Mouse (Mus musculus): ENCODE measurements around the gene Gna14.

Gene Gna14

DNA sequence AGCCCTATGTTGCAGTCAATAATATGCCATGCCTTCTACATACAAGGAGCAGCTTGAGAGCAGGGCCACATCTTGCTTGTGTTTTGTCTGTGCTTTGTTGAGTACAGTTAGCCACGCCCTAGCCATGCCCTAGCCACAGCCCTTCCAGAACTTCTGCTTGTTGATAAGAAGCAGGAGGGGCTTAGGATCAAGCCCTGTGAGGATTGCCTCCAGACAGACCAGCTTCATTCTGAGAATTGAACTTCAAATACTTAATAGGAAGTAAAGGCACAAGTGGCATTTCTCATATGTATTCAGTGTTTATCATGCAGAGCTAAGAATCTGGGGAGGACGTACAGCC lies 75.5 kb downstream of the Gna14 start:
- DNase-seq (ENCODE audit: low spot score): no peak

DNA sequence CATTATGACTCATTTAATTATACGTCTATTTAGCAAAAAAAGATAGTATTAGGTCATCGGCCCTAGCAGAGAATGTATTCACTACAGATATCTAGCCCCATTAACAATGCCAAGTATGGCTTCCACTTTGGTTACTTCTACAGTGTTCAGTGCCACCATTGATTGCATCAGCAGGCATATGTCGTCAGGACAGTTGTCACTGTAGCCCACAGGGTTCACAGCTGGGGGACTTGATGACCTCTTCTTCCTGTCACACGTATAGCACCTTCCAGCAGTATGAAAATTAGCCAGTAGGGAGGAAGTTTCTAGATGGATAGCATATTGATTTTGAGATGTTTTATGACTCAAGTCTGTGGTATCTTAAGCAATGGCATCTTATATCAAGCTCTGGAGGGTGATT lies 78.6 kb downstream of the Gna14 start:
- DNase-seq (ENCODE audit: low spot score): no peak

DNA sequence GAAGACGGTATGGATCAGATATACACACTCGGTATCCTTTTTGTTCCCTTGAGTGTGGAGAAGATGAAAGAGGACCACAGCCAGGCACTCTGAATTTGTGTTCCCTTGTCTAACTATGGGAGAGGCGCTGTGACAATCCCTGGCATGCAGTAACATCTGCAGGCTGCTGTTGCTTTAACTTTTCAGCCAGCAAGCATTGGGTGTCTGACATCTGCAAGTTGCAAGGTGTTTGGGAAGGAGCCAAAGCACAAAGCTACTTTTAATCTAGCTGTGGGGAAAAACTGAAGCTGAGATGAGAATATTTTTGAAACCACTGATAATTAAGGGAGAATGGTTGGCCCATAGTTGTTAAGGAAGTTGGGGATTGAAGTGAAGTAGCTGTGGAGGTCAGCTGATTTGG lies 83.0 kb downstream of the Gna14 start:
- no peak for DNase-seq (ENCODE audit: low spot score)

DNA sequence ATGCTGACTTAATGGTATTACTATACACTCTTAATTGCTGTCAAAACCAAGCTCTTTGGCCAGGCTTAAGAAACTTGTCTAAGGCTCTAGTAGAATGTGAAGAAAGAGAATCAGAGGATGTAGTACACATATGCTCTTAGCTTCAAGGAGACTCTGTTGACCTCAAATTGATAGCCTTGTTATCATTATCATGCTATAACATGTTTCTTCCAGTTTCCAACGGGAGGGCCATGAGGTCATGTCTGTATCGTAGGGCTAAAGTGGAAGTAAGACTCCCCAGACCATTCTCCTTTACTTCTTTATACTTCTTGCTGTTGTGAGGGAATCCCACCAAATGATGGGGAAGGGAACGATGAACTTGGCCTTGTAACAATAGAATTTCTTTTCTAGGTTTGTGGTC lies 85.0 kb downstream of the Gna14 start:
- no peak for DNase-seq (ENCODE audit: low spot score)

DNA sequence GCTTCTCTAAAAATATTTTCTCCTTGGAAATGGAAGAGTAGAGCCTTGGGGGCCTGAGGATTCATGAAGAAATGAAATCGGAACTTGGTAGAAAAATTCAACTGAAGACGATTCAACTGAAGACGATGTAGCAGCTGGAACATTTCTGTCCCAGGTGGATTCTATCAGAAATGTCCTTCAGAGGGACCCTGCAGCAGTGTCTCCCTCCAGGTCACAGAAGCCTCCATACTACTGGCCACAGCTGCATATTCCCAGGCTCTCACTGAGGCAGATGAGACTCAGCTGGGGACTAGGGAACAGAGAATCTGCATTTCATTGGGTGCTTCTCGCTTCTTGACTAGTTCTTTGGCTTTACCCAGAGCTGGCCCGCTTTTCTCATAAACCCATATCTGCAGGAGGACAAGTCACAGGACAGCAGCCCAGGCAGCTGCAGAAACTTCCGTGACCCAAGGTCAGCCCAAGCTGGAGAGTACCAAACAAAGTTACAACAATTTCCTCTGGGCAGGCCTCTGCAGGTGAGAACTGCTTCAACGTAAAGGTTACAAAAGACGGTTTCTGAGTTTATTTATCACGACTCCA lies 90.8 kb downstream of the Gna14 start:
- no peak for DNase-seq (ENCODE audit: low spot score)

DNA sequence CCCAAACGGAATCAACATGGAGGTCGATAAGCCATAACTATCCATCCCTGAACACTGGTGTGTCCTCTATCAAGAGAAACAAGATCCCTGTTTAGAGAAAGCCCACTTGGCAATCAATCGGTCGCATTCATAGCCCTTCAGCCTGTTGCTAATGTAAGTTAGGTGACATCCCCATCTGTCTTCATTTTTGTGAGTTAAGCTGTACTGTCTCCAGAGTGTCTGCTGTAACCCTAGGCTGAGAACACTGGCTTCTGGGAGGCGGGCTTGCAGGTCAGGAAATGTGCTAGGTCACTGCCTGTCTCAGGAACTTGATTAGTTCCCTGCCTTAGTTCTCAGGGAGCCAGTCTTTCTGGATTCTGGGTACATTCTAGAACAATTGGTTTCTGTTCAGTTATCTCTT lies 91.5 kb downstream of the Gna14 start:
- no peak for DNase-seq (ENCODE audit: low spot score)

DNA sequence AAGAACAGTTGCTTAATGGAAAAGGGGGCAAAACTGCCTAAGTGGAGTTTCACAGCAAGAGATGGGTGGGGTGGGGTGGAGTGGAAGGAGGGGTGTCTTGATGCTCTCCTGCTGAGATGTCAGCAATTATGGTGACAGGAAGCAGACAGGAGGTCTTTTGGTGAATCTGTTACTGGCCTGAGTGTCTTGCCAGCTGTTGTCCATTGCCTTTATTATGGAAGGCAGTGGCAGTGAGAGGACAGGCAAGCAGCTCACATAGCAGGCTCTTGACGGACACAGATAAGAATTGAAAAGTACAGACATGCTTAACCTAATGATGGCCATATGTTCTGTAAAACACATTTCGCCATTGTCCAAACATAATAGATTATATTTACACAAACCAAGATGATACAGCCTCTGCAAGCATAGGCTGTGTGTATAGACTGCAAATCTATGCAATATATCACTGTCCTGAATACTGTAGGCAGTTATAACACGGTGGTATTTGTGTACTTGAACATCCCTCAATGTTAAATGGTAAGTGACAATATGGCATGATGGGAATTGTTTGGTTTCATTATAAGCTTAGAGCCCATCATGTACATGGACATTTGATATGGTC lies 92.8 kb downstream of the Gna14 start:
- DNase-seq (ENCODE audit: low spot score): no peak

DNA sequence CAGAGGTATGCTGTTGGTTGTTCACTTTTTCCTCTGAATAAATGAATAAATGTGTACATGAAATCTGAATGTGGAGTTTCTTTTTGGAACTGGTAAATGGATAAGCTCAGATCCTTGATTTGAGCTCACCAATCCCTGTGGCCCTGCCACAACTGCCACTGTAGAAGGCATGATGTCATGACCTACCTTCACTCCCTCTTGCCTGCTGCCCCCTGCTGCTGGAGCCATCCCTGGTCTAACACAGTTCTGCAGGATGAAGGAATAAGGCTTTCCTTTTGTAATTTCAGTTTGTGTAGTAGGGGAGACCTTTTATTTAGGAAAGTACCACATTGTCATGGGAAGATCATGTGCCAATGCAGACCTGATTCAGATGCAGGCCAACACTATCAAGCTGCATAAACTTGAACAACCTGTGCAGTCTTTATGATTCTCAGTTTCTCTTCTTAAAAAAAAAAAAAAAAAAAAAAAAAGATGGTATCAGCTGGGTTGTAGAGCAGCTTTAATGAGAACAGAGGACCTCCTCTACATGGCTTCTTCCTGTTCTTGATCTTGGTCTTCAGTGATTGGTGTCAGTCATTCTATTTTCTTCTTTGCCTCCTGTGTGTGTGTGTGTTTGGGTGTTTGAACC lies 93.8 kb downstream of the Gna14 start:
- peak; percentile 43 for DNase-seq (ENCODE audit: low spot score)

DNA sequence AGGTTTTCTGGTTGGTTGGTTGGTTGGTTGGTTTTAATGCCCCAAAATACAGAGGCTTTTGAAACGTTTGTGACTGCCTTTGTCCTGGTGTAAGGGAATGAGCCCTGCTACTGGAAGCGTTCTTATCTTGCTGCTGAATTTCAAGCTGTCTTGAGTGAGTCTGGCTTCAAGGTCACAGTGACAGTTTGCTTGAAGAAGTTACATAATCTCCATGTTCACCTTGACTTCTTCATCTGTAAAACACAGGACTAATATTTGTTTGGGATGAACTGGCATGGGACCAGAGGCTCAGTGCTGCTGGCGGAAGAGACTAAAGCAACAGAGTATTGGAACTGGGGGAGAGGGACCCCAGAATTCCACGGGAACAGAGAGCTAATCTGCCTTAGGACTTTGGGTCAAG lies 94.4 kb downstream of the Gna14 start:
- no peak for DNase-seq (ENCODE audit: low spot score)

DNA sequence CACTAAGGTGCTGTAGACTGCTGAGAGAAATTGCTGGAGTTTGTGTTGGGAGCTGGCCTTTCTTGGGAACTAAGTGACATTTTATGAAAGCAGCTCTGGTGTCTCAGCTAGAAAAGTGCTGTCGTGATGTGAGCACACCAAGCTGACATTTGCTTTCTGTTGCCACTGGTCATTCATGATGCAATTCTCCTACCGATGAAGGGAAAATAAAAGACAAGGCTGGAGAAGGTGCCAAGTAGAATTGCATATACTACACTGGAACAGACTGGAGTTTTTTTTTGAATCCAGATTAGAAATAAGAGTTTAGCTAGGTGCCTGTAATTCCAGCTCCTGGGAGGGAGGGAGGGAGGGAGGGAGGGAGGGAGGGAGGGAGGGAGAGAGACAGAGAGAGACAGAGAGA lies 98.7 kb downstream of the Gna14 start:
- no peak for DNase-seq (ENCODE audit: low spot score)

DNA sequence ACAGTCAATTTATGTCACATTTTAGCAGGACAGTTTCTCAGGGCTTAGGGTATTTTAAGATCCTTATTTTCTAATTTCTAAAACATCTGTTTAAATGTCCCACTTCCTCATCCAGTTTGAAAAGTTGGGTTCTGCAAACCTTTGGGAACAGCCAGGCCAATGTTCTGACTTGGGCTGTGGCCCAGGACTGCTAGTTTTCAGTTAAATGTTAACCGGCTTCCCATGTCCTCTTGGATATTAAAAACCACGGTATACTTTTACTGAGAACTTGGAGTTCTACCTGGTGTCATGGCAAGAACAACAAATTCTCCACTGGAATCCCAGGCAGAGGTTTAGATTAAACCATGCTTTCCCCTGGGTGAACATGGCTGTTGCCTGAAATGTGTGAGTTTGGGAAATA lies 102.9 kb downstream of the Gna14 start:
- DNase-seq (ENCODE audit: low spot score): no peak

DNA sequence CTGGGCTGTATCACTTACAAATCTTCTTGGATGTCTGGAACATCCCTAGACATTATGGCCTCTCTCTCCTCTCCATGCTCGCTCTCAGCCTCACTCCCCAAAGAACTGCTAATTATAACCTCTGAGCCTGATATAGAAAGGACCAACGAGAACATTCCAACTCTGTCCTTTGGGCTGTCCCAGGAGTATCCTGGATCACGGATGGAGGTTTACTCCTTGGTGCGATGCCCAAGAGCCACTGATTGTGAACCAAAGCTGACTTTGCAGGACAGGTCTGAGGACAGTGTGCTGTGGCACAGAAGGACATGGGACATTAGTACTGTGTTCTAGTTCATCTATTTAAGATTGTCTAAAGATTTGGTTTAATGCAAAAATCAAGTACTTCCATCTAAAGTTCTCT lies 108.1 kb downstream of the Gna14 start:
- DNase-seq (ENCODE audit: low spot score): no peak

DNA sequence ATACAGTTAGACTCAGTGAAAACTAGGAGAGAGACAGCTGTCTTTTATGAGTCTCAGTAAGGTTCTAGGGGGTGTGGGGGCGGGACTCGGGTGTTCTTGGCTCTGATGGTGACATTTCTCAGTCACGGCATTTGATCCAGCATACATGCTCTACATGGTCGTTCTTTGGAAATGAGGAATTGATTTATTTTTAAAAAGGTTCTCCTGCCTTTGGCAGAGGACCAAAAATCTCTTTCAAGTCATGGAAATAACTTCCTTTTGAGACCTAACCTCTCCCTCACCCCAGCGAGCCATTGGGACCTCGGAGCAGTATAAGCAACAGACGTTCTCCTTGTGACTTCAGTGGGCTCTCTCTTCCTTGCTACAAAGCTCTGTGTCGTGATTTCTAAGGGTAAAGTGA lies 121.4 kb downstream of the Gna14 start:
- no peak for DNase-seq (ENCODE audit: low spot score)

DNA sequence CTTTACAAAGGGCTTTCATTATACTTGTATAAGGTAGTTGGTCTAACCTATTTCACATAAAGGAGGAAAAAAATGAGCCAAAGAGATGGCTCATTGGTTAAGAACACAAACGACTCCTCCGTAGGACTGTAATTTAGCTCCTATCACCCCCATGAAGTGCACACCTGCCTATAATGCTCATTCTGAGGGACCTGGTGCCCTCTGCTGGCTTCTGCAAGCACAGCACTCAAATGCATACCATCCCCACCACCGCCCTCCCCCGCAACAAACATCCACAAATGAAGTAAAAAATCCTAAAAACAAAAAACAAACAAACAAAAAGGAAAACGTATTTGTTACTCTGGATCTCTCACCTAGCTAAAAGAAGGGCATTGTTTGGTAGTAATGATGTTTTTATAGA lies 122.4 kb downstream of the Gna14 start:
- peak; percentile 10 for DNase-seq (ENCODE audit: low spot score)

DNA sequence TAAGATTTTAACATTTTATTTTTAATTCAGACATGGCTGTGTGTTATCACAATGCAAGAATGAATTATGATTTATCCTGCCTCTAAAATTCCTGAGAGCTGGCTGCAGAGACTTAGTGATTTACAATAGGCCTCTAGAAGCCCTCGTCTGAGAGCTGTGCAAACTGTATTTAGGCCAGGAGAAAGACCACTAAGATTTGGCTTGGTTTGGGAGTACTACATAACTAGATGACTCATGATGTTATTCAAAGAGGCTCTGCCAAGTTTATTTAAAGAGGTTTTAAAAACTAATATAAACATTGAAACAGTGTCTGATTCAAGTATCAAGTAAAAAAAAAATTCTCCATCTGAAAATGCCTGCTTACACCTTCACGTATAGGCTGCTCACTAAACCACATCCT lies 123.0 kb downstream of the Gna14 start:
- DNase-seq (ENCODE audit: low spot score): no peak

DNA sequence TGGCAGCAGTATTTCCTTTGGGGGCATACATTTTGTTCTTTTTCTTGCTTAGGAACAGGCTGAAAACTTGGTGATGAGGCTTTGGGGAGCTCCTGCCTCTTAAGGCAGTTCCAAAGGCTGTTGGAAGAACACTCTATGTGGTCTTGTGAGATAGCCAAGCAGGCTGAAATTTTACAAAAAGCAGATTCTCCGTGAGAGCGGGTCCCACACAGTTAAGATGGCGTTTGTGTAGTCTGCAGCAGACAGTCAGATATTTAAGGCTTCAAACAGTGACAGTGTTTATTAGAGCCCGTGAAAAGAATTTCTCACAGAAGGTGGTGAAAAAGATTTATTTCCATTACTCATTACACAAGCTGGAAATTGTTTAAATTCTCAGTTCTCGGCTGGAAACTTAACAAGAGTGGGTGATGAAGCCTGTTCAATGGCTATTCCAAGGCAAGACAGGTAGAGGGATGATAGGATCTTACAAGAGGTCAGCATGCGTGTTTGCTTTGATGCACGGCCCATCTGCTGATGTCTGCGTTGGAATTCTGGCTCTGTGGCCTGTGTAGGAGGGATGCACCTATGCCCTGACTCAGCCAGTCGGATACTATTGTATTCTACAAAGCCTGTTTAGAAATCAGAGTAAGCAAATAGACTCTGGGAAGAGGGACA lies 123.8 kb downstream of the Gna14 start:
- DNase-seq (ENCODE audit: low spot score): no peak

DNA sequence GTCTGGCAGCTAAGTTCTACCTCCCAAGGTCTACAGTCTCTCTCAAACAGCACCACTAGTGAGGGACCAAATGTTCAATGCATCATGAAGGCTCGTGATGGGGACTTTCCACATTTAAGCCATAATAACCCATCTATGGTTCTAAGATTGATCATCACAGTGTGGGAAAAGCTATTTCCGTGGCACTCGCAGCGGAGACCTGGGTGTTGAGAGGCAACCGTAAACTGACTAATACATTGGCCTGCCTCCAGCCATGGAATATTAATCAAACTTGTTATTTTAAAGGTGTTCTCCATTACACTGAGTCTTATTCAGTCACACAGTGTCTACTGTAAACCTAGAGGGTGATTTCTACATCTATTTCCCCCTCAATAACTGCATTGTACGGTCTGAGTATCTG lies 127.1 kb downstream of the Gna14 start:
- DNase-seq (ENCODE audit: low spot score): no peak

DNA sequence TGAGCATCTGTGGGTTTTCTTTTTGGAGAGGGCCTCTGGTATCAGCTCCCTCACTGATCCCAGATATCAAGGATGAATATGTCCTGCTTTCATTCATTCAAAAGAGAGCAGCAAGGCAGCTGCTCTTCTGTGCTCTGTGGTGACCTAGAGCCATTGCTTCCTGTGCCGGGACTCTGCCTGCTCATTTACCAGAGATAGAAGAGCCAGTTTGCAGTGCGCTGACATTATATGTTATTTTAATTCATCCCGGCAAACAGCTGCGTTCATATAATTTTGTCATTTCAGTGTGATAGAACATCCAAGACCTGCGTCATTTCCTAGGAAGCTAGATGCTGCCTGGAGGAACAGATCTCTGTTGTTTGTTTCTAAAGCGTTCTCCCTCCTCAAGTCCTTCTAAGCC lies 141.2 kb downstream of the Gna14 start:
- no peak for DNase-seq (ENCODE audit: low spot score)

DNA sequence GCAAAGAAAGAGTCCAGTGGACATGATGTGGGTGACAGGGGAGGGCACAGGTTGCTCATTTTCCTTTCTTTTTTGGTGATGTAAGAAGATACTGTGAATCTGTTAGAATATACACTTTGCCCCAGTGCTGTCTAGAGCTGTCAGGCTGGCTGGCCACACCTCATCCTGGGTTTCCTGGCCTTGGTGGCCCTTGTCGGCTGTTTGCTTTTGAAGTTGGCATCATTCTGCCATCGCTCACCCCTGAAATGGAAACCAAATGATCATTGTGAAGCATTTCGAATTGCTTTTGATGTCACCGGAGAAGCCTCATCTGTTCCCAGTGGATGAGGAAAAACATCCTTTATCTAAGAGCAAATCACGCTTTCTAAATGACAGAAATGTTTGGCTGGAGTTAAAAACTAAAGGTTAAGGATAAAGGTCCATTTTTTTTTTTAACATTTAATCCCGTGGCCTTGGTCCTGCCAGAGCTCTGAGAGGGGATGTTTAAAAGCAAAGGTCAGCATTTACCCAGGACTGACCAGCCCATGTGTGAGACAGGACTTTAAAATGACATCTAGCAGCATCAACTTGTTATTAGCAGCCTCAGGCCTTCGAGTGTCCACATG lies 144.2 kb downstream of the Gna14 start:
- no peak for DNase-seq (ENCODE audit: low spot score)

DNA sequence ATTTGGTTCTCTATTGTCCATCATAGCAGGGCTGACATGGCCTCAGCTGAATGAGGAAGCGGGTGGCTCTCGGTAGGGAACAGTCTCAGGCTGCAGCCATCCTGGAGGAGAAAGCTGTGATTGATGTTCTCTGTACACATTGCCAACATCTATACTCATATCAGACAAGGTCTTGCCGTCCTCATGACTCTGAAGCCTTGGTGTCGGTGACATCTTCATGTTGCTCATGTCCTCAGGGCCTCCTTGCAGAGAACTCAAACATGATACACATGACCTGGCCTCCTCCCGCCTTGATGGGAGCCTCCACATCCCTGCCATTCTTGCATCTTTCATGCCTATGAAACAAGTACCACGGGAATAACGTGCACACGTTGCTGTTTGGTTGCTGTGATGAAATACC lies 144.9 kb downstream of the Gna14 start:
- DNase-seq (ENCODE audit: low spot score): no peak

DNA sequence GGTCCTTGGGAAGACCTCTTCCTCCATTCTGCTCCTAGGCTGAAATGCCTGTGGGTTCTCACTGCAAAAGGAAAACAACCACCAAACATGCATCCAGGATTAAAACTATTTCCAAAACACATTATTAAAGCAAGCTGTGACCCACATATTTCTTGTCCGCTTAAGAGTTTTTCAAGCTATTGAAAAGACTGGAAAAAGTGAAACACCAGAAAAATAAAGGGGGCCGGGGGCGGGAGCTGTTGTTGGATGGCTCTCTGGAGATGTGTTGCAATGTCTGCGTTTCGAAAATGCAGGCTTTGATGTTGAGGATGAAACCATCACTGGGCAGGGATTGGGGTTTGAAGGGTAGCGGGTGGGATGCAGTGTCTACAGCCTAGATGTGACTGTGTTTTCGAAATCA lies 149.0 kb downstream of the Gna14 start:
- DNase-seq (ENCODE audit: low spot score): no peak

DNA sequence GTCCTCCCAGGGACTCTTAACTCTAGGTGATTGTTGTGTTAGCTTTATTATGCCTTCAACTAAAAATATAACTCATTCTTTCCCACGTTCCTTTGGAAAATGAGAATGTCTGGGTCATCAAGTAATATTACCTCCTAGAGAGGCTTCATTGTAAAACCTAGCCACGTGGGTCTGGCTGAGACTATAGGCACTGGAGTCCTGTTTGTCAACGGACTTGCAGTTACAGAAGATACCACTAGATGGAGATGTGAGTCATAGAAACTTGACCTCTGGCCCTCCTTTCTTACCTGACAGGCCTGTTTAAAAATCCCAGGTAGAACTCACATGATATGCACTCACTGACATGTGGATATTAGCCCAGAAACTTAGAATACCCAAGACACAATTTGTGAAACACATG lies 149.8 kb downstream of the Gna14 start:
- DNase-seq (ENCODE audit: low spot score): no peak

DNA sequence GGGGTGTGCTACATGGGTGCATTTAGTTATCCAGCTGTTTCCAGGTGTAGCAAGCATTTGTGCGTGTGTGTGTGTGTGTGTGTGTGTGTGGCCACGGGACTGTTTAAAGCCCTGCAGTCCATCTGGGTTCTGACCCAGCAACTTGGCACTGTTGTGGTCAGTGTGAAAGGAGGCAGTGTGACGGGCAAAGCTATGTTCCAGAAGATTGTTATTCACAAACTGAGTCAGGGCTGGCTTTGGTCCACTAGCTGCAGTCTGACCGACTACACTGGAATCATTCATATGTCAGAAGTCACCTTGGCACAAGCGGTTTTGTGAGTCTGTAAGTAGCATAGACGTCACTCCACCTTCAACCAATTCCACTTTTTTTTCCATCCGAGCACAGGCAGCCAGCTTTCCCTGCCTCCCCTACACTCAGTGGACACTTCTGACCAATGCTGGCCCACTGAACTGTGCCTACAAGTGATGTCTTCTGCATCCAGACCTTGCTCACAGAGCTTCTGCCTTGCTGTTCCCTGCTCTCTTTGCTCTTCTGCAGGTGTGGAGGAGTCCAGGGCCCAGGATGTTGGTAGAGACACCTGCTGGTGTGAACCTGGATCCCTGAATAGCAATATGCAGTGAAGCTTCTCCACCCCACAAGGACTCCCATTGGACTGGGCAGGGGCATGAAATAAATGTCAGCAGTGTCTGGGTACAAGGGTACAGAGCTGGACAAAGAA lies 157.9 kb downstream of the Gna14 start:
- no peak for DNase-seq (ENCODE audit: low spot score)

Data from urinary bladder, postnatal 14 days (tissue).